Mouse (Mus musculus) kidney, adult 2 months (tissue): ENCODE measurements around the gene Atrip. TPM values are rescaled to one million over a fixed set of nuclear protein-coding genes. Genes with fewer than 3 reads are reported as not detected.

Source experiments
- DNase-seq: peaks from one replicate; pipeline ENCODE4 v3.0.0; 2021
- H3K27ac ChIP-seq: fragments of 200-500 bp; 2 replicates; pipeline ENCODE4 v1.5.1; 2012; ENCODE audit warnings: low read depth, low read length, control low read depth, inconsistent platforms; ENCODE audit not compliant: insufficient read depth
- H3K27me3 ChIP-seq: fragments of 200-500 bp; replicated peaks from 2 replicates; pipeline ENCODE4 v1.6.1; 2012; ENCODE audit warnings: mild to moderate bottlenecking, moderate library complexity, low read length, inconsistent platforms; ENCODE audit not compliant: control insufficient read depth, insufficient read depth
- H3K36me3 ChIP-seq: fragments of 200-500 bp; 2 replicates; pipeline ENCODE4 v1.6.1; 2012; ENCODE audit warnings: mild to moderate bottlenecking, moderate library complexity, low read length, inconsistent platforms; ENCODE audit not compliant: control insufficient read depth, insufficient read depth
- H3K4me1 ChIP-seq: fragments of 200-500 bp; 2 replicates; pipeline ENCODE4 v1.6.1; 2011; ENCODE audit warnings: low read length; ENCODE audit not compliant: control insufficient read depth, insufficient read depth
- H3K4me3 ChIP-seq: fragments of 200-500 bp; 2 replicates; pipeline ENCODE4 v1.5.1; 2011; ENCODE audit warnings: mild to moderate bottlenecking, low read depth, low read length, control low read depth; ENCODE audit not compliant: insufficient read depth
- CTCF ChIP-seq: fragments of 200-500 bp; conservative IDR thresholded peaks from 2 replicates; pipeline ENCODE4 v1.5.1; 2011; ENCODE audit warnings: low read depth, mild to moderate bottlenecking, control low read depth, low read length, moderate library complexity, mixed read lengths; ENCODE audit not compliant: insufficient read depth, insufficient read length
- POLR2A ChIP-seq: fragments of 200-500 bp; IDR thresholded peaks from one replicate; pipeline ENCODE4 v1.6.1; 2011; ENCODE audit warnings: low read depth, low read length, control low read depth
- WGBS: fragments of 180-500 bp; shearing (Covaris S2); methylation state at CpG from one replicate; pipeline ENCODE4 v1.1.7; 2018; 5-methylcytosine and 5-hydroxymethylcytosine counted together
- polyA plus RNA-seq: library from polyadenylated mRNA; depleted of rRNA; stranded (reverse); fragments of >200 nt; gene quantifications from 2 replicates; pipeline ENCODE4 v1.2.3, GENCODE M21; 2012; rRNA removed

The Atrip gene
- polyA plus RNA-seq, 1 experiment = 20.2 TPM

- Histone ChIP-seq H3K27ac (no peak overlapping the region), H3K36me3 (no peaks in the 10 kb centered on the region), H3K4me1 (no peaks in the 10 kb centered on the region), H3K27me3 (no peaks in the 10 kb centered on the region), H3K4me3 (no peak overlapping the region)
- TF ChIP-seq CTCF (no peak), POLR2A (no peak)
- no peak for DNase-seq
- 58% methylated on average over 17 of the region's 17 CpGs for WGBS
Measured at GRCm38 (mm10) chr9:109009636-109010315, 64.1 kb downstream of the Atrip start.

- no peak overlapping the region for H3K27ac ChIP-seq
- H3K27me3 ChIP-seq = no peaks in the 10 kb centered on the region
- no peak for DNase-seq
- 66% methylated on average over 10 of the region's 10 CpGs for WGBS
- no peaks in the 10 kb centered on the region for H3K4me1 ChIP-seq
- H3K4me3 ChIP-seq = no peak overlapping the region
- no peaks in the 10 kb centered on the region for H3K36me3 ChIP-seq
- TF ChIP-seq POLR2A (no peak), CTCF (no peak)
Measured at GRCm38 (mm10) chr9:109008994-109009635, 64.8 kb downstream of the Atrip start.

- Histone ChIP-seq H3K36me3 (no peaks in the 10 kb centered on the region), H3K27me3 (no peaks in the 10 kb centered on the region), H3K4me3 (no peak overlapping the region), H3K4me1 (no peaks in the 10 kb centered on the region), H3K27ac (no peak overlapping the region)
- TF ChIP-seq POLR2A = no peak
- no peak for TF ChIP-seq CTCF
- 94% methylated on average over 9 of the region's 9 CpGs for WGBS
- no peak for DNase-seq
Measured at GRCm38 (mm10) chr9:109008081-109008480, 65.8 kb downstream of the Atrip start.

Other genes with a start within 250 kb of the Atrip start
- gene Celsr3, start 247.8 kb downstream of the Atrip start, polyA plus RNA-seq = 0.18 and 0.19 TPM in 2 replicates
- gene Slc26a6, start 220.8 kb downstream of the Atrip start, polyA plus RNA-seq = 33.9 and 37.2 TPM in 2 replicates
- 0.08 TPM in 1 of 2 replicates, not detected in the other for gene Tmem89, start 159.5 kb downstream of the Atrip start, polyA plus RNA-seq
- gene Uqcrc1, start 137.5 kb downstream of the Atrip start, polyA plus RNA-seq = 1,190 and 1,260 TPM in 2 replicates
- gene Col7a1, start 120.5 kb downstream of the Atrip start, polyA plus RNA-seq = 1.8 and 2.3 TPM in 2 replicates
- gene Ucn2, start 88.1 kb downstream of the Atrip start, polyA plus RNA-seq = 0.11 and 0.18 TPM in 2 replicates
- 10.6 and 11.3 TPM in 2 replicates for gene Pfkfb4, start 82.3 kb downstream of the Atrip start, polyA plus RNA-seq
- gene Shisa5, start 35.6 kb downstream of the Atrip start, polyA plus RNA-seq = 467 and 688 TPM in 2 replicates
- gene Trex1, start 14.4 kb downstream of the Atrip start, polyA plus RNA-seq = 45.2 and 46.7 TPM in 2 replicates
- gene Ccdc51, start 8.4 kb upstream of the Atrip start, polyA plus RNA-seq = 11.4 and 11.7 TPM in 2 replicates
- 42.4 and 80.7 TPM in 2 replicates for gene Tma7, start 8.5 kb upstream of the Atrip start, polyA plus RNA-seq
- 16.7 and 21.7 TPM in 2 replicates for gene Plxnb1, start 21.3 kb upstream of the Atrip start, polyA plus RNA-seq
- gene Fbxw21, start 87.9 kb upstream of the Atrip start, polyA plus RNA-seq = not detected in 2 replicates
- not detected in 2 replicates for gene Fbxw13, start 121.9 kb upstream of the Atrip start, polyA plus RNA-seq
- not detected in 2 replicates for gene Fbxw20, start 160.6 kb upstream of the Atrip start, polyA plus RNA-seq
- not detected in 2 replicates for gene Fbxw14, start 213.6 kb upstream of the Atrip start, polyA plus RNA-seq